Mouse (Mus musculus) CD4-positive, CD25-positive, alpha-beta regulatory T cell, adult 4 months (primary cell): ENCODE measurements around the gene Tex37. TPM values are rescaled to one million over a fixed set of nuclear protein-coding genes. Genes with fewer than 3 reads are reported as not detected.

Source experiments
- ATAC-seq: one replicate; pipeline ENCODE4 v1.8.0; 2017
- polyA plus RNA-seq, 2 experiments: library from polyadenylated mRNA; unstranded; fragments of 100-300 nt; shearing (Covaris generic); gene quantifications; one replicate each; pipeline ENCODE4 v1.2.1; 2017

The Tex37 gene
- not detected for polyA plus RNA-seq

DNA sequence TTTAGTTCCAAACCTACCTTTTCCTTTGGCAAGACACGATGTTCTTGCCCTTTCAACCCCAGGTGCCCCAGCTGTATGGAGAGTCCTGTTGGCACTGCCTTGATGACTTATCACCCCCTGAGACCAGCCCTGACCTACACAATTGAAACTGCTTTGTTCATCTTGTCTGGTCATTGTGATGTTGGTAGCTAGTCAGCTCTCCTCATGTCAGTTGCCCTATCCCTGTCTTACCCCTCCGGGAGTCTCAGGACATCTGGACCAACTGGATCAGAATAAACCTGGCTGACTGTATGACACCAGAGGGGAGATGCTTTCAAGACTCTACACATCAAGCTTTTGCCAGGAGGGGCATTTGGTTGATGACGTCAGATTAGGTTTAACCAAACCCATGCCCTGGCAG lies at the start of gene Tex37:
Gene Tex37, minus strand, starts transcription at position 101 of the 400 bp plus-strand sequence.
- ATAC-seq, result no peak

DNA sequence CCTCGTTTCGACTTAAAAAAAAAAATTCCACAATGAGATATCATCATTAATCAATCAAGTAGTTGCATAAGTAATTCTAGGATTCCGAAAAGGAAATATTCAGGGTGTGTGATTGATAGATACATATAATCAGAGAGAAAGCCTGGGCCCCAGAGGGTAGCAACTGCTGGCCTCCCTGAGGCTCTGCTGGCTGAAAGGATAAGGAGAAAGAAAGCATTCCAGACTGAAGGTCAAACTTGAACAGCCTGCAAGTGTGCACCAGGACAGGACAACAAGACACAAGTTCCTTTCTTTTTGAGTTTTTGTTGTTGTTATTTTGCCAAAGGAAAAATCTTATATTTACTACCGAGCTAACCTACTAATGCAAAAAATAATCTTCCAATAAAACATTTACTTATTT lies 49.6 kb upstream of the Tex37 start:
- no peak for ATAC-seq

DNA sequence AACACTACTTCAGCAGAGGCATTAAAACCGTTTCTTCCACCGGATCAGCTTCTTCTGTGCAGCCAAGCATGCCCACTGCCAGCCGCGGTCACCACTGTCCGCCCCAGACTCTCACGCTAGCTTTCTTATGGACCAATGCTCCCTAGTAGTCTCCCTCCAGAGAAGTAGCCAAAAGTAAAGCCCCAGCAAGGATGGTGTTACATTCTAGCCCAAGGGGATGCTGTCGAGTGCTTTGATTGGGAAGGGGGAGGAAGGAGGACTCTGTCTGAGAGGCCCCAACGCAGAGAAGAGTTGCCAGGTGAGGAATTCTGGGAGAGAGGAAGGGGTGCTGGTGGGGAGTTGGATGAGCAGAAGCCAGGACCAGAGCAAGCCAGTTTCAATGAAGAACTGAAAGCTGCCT lies 48.7 kb upstream of the Tex37 start:
- no peak for ATAC-seq

- no peak for ATAC-seq
Measured at GRCm38 (mm10) chr6:70965694-70966093, 47.0 kb upstream of the Tex37 start.

DNA sequence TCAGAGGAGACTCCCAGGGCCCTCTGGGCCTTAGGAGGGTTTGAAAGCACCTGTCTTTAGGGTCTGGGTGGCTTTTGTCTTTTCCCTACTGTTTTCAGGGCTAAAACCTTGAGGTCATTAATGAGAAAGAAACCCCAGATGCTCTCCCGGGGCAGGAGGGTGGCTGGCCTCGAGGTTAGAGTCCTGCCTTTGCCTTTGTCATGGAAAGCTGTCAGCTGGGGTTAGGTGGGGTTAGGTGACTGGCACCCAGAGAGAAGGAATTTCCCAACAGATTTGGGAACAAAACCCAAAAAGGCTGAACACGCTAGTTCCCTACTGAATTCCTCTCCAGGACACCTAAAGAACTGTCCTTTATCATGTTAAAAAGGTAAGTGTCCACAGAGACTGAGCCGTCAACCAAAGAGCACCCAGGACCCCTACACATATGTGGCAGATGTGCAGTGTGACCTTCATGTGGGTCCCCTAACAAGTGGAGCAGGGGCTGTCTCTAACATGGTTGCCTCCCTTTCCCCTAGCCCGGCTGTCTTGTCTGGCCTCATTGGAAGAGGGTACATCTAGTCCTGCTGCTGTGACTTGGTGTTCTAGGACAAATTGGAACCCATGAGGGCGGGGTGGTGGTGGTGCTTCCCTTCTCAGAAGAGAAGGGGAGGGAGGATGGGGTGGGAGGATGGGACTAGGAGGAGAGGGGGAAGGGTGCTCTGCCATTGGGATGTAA lies 45.5 kb upstream of the Tex37 start:
- no peak for ATAC-seq

- ATAC-seq, result no peak
Measured at GRCm38 (mm10) chr6:70957341-70957940, 38.7 kb upstream of the Tex37 start.

GRCm38 (mm10) chr6:70956936-70957335 lies 38.2 kb upstream of the Tex37 start:
- ATAC-seq, result no peak

DNA sequence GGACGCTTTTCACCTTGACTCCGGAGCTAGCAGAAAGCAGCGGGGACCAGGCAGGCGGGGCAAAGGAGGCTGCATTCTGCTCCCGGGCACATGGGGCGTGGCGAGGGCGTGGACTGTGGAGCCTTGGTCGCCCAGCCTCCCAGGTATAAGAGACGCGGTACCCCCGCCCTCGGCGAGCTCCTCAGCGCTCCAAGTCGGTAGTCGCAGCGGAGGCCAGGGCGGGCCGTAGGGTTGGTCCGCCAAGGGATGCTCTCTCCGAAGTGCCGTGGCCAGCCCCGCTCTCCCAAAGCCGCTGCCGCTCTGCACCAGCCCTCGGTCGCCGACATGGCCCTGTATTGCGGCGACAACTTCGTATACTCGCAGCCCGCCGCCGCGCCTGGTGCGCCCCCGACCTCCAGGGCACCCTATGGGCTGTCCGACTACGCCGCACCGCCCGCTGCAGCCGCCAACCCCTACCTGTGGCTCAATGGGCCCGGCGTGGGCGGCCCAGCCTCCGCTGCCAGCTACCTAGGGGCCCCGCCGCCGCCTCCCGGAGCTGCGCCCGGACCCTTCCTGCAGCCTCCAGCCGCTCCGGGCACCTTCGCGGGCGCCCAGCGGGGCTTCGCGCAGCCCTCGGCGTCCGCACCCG lies 37.7 kb upstream of the Tex37 start, which contains the start of gene Foxi3:
Gene Foxi3, plus strand, starts transcription at position 247 of the 628 bp plus-strand sequence.
- peak; percentile 39 for ATAC-seq

- ATAC-seq, result no peak
Measured at GRCm38 (mm10) chr6:70955841-70956240, 37.1 kb upstream of the Tex37 start.

GRCm38 (mm10) chr6:70955291-70955800 lies 36.6 kb upstream of the Tex37 start:
- no peak for ATAC-seq

GRCm38 (mm10) chr6:70954040-70954439 lies 35.3 kb upstream of the Tex37 start:
- ATAC-seq, result no peak

DNA sequence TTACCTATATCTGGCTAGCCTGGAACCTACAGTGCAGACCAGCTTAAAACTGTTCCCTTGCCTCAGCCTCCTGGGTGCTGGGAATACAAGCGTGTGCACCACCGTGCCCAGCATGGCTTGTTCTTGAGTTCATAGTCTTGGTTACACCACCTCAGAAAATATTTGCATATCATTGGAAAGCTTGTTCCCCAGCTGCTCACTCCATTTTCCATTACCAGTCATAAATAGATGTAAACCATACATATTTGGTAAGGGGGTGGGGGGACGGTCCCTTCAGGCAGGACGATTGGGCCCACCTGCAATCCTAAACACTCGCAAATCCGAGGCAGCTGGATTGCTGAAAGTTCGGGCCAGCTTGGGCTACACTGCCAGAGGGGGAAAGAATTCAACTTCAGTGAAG lies 34.5 kb upstream of the Tex37 start:
- ATAC-seq, result no peak

- ATAC-seq, result no peak
Measured at GRCm38 (mm10) chr6:70931801-70932200, 13.1 kb upstream of the Tex37 start.

DNA sequence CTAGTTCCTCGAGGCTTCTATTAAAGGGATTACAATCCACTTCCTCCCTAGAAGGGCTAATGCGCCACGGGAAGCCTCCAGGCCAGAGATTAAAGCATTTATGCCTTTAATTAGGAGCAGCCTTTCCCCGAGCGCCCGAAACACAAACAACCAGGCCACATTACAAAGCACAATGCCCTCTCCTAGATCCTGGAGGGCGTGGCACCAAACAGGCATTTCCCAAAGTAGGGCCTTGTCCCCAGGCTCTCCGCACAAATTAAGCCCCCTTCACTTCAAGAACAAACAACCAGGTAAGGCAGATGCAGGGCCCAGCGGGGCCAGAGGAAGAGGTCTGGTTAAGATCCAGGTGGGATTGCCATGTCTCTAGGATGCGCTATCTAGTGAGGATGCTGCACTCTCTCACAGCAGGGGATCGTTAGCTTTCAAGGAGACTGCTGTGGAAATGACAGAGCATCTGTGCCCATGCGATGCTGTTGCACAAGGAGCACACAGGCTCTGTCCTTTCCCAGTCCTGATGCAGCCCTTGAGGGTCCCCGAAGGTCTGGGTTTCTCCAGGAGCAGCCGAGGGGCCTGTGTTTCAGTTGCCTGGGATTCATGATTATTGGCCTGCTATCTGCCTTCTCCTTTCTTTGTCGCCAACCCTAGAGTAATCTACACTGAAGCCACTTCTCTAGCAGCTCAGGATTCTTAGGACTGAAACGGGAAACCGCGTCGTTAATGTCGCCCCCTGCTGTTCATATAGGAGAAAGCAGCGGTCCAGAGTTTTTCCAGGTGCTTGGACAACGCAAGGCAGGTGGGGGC lies 2.7 kb upstream of the Tex37 start:
- peak; percentile 57 for ATAC-seq

DNA sequence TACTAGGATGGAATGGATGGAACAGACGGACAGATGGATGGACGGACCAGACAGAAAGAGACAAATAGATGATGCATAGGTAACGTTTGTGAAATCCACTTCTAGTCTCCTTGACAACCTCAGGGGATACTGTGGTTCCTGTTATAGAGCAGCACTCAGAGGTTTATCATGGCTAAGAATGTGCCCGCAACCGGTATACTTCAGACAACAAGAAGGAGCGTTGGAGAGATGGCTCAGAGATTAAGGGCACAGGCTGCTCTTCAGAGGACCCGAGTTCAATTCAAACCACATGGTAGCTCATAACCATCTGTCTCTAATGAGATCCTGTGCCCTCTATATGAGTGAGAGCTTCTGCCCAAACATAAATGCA lies 6.3 kb downstream of the Tex37 start:
- ATAC-seq, result no peak

DNA sequence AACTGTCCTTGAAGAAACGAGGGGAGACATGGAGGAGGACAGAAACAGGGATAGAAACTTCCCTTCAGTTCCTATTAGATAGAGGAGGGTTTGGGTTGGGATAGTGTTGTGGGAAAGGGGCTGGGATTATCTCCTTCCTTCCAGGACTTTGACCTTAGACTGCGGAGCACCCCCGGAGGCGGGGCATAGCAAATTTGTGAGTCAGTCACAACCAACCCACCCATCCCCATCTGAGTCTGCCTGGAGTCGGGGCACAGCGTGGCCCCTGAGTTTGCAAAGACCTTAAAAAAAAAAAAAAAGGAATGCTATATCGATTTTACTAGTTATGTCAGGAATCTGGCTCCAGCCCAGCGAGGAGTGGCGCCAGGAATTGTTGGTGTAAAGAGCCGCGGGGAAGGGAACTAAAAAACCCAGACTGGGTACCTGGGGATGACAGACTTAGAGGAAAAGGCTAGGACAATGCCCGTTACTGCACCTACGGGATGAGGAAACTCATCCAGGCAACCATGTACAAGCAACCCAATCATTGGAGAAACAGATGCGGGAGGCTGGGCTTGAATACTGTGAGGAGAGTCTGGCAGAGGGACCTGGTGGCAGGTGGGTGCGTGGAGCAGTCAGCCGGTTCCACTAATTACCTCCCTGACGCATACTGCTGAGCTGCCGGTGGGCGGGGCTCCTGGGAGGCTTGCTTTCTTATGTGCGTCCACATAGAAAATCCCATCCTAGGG lies 6.9 kb downstream of the Tex37 start:
- ATAC-seq, result no peak

GRCm38 (mm10) chr6:70910285-70910684 lies 8.4 kb downstream of the Tex37 start:
- ATAC-seq, result no peak

GRCm38 (mm10) chr6:70909572-70909971 lies 9.2 kb downstream of the Tex37 start:
- no peak for ATAC-seq

GRCm38 (mm10) chr6:70903689-70904088 lies 15.0 kb downstream of the Tex37 start:
- no peak for ATAC-seq

DNA sequence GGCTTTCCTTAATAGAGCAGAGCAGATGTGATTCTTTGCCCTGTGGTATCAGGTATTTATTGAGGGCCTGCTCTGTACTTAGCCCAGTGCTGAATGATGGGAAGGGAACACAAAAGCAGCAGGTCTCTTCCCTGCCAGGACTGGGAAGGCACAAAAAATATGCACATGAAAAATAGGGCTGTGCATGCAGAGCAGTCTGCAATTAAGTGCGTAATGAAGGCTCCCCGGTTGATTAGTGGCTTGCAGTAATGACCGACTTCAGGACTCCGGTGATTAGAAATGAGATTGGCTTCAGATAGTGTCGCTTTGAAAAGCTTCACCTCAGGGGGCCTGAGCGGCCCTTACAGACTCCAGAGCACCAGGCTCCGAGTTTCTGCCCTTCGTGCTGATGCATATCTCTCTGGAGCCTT lies 19.1 kb downstream of the Tex37 start:
- no peak for ATAC-seq

DNA sequence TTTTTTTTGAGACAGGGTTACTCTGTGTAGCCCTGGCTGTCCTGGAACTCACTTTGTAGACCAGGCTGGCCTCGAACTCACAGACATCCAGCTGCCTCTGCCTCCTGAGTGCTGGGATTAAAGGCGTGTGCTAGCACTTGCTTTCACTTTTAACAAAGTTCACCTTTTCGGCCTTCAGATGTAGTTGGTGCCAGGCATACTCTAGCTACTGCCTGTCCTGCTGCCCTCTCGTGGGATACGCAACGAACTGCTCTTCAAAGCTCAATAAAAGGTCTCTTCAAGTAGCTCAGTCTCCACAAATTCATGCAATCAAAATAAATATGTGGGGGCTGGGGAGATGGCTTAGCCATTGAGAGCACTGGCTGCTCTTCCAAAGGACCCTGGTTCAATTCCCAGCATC lies 20.6 kb downstream of the Tex37 start:
- no peak for ATAC-seq

GRCm38 (mm10) chr6:70887993-70888392 lies 30.7 kb downstream of the Tex37 start:
- ATAC-seq, result no peak
